Mouse (Mus musculus) liver, embryonic 14.5 days (tissue): ENCODE results near the gene Syt5. TPM values are rescaled to one million over a fixed set of nuclear protein-coding genes. Genes with fewer than 3 reads are reported as not detected.
"Not testable (repeated sequence)": the region's sequence is repeated elsewhere in the genome, so short reads cannot be mapped to it uniquely, and the experiment has no call there.

Source experiments
- ATAC-seq: fragments of 200-750 bp; cut with Nextera tagmentation; 2 replicates; pipeline ENCODE4 v1.8.0; 2017; ENCODE audit warnings: moderate number of reproducible peaks, mild to moderate bottlenecking, moderate library complexity; ENCODE audit not compliant: insufficient read depth
- DNase-seq, 3 experiments: peaks; one replicate each; pipeline ENCODE4 v3.0.0-alpha.2; 2012 to 2013; ENCODE audit warnings: low read depth in 3 of 3, low spot score in 3 of 3
- H3K27ac ChIP-seq: fragments of 300-500 bp; sonication (generic); 2 replicates; pipeline ENCODE4 v1.5.1; 2014; ENCODE audit warnings: moderate library complexity, mild to moderate bottlenecking, control low read depth, inconsistent platforms
- H3K27me3 ChIP-seq: fragments of 300-500 bp; sonication (generic); 2 replicates; pipeline ENCODE4 v1.6.1; 2014; ENCODE audit warnings: mild to moderate bottlenecking, low read length, moderate library complexity; ENCODE audit not compliant: control insufficient read depth, insufficient read depth
- H3K36me3 ChIP-seq: fragments of 300-500 bp; sonication (generic); replicated peaks from 2 replicates; pipeline ENCODE4 v1.6.1; 2014; ENCODE audit warnings: low read depth; ENCODE audit not compliant: control insufficient read depth, insufficient read depth
- H3K4me1 ChIP-seq, 2 experiments: fragments of 200-500 bp in 1 of 2; fragments of 300-500 bp in 1 of 2; sonication (generic) in 1 of 2; replicated peaks; 2 replicates each; pipeline ENCODE4 v1.6.1; 2012 to 2014; ENCODE audit warnings: antibody characterized with exemption in 1 of 2, inconsistent platforms in 1 of 2, low read length in 1 of 2; ENCODE audit not compliant: control insufficient read depth in 2 of 2, insufficient read depth in 2 of 2
- H3K4me2 ChIP-seq: fragments of 300-500 bp; sonication (generic); 2 replicates; pipeline ENCODE4 v1.6.1; 2014; ENCODE audit warnings: low read depth, mild to moderate bottlenecking, control low read depth, moderate library complexity
- H3K4me3 ChIP-seq, 2 experiments: fragments of 200-500 bp in 1 of 2; fragments of 300-500 bp in 1 of 2; sonication (generic) in 1 of 2; 2 replicates each; pipeline ENCODE4 v1.5.1; 2012 to 2014; ENCODE audit warnings: low read depth in 2 of 2, low read length in 2 of 2, mild to moderate bottlenecking in 2 of 2, control low read depth in 1 of 2, inconsistent platforms in 1 of 2, moderate library complexity in 1 of 2; ENCODE audit not compliant: insufficient read depth in 1 of 2
- H3K9ac ChIP-seq: fragments of 300-500 bp; sonication (generic); replicated peaks from 2 replicates; pipeline ENCODE4 v1.6.1; 2014; ENCODE audit warnings: mild to moderate bottlenecking, control low read depth, moderate library complexity
- H3K9me3 ChIP-seq: fragments of 300-500 bp; sonication (generic); 2 replicates; pipeline ENCODE4 v1.6.1; 2016; ENCODE audit warnings: low read length, mixed read lengths; ENCODE audit not compliant: control insufficient read depth
- CTCF ChIP-seq: IDR thresholded peaks from 2 replicates; pipeline ENCODE4 v1.5.1; 2016; ENCODE audit warnings: antibody characterized with exemption, low read depth, control low read depth
- EP300 ChIP-seq: IDR thresholded peaks from 2 replicates; pipeline ENCODE4 v1.6.1; 2016; ENCODE audit warnings: antibody characterized with exemption, low read depth
- WGBS: fragments of 180-500 bp; shearing (Covaris S2); extraction: QIAGEN DNeasy Blood & Tissue Kit; methylation state at CpG from one replicate; pipeline ENCODE4 v1.1.7; 2014; ENCODE audit not compliant: insufficient replicate concordance; 5-methylcytosine and 5-hydroxymethylcytosine counted together
- polyA plus RNA-seq, 2 experiments: library from polyadenylated mRNA; depleted of rRNA in 1 of 2; stranded (reverse) in 1 of 2; unstranded in 1 of 2; fragments of >200 nt; fragmentation: Nextera tagmentation in 1 of 2; extraction: Ambion mirVana in 1 of 2; gene quantifications; 2 replicates each; pipeline versions ENCODE4 v1.2.1 to v1.2.3; 2012 to 2014

The Syt5 gene
- polyA plus RNA-seq, 2 experiments, result 0.22 to 0.81 TPM

DNA sequence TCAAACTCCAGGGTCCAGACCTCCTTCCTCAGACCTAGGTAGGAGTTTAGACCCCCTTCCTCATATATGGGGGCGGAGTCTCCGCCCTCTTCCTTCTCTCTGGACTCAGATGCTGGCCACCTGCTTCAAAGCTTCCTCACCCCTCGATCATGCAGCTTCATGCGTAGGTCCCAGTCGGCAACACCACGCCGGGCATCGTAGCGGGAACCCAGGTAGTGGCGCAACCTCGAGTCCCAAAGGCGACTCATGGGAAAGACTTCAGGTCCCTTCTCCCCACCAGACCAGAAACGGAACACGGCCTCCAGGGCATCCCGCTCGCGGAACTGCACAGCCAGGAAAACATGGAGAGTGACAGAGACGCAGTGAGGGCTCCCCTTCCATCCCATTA is 20.0 kb downstream of the Syt5 start:
- peaks cover 5% of the 10 kb centered on the region; the same call in 1 of the 2 replicates for H3K27me3 ChIP-seq
- H3K36me3 ChIP-seq, result no peaks in the 10 kb centered on the region
- ATAC-seq, result no peak
- H3K4me1 ChIP-seq, result peaks cover 0 to 6% of the 10 kb centered on the region in 2 experiments; a peak in 2 of 4 replicates
- DNase-seq, result no peak
- H3K4me2 ChIP-seq, result peak overlapping the region; percentile 49
- TF ChIP-seq EP300, result no peak
- no peak for TF ChIP-seq CTCF
- no peak overlapping the region for H3K4me3 ChIP-seq
- H3K9me3 ChIP-seq, result no peaks in the 10 kb centered on the region
- WGBS, result 56% methylated on average over 18 of the region's 18 CpGs
- H3K27ac ChIP-seq, result no peak overlapping the region
- H3K9ac ChIP-seq, result no peak overlapping the region

GRCm38 (mm10) chr7:4526341-4527301 is 20.7 kb downstream of the Syt5 start:
- H3K36me3 ChIP-seq, result no peaks in the 10 kb centered on the region
- H3K4me3 ChIP-seq, result peak overlapping the region; percentile 3 to 33
- TF ChIP-seq EP300 (0 out of 2 replicates have a peak, but pooled peaks have one; percentile 24), CTCF (peak; percentile 85)
- H3K4me1 ChIP-seq, result peaks cover 0 to 6% of the 10 kb centered on the region in 2 experiments; a peak in 2 of 4 replicates
- peak overlapping the region; percentile 49 for H3K4me2 ChIP-seq
- H3K27ac ChIP-seq, result no peak overlapping the region
- DNase-seq (peak; percentile 63 to 76 (median 66)), ATAC-seq (peak; percentile 81)
- no peak overlapping the region; the same call in 1 of the 2 replicates for H3K9ac ChIP-seq
- peaks cover 2% of the 10 kb centered on the region; the same call in 1 of the 2 replicates for H3K27me3 ChIP-seq
- 19% methylated on average over 40 of the region's 40 CpGs for WGBS
- H3K9me3 ChIP-seq, result no peaks in the 10 kb centered on the region

DNA sequence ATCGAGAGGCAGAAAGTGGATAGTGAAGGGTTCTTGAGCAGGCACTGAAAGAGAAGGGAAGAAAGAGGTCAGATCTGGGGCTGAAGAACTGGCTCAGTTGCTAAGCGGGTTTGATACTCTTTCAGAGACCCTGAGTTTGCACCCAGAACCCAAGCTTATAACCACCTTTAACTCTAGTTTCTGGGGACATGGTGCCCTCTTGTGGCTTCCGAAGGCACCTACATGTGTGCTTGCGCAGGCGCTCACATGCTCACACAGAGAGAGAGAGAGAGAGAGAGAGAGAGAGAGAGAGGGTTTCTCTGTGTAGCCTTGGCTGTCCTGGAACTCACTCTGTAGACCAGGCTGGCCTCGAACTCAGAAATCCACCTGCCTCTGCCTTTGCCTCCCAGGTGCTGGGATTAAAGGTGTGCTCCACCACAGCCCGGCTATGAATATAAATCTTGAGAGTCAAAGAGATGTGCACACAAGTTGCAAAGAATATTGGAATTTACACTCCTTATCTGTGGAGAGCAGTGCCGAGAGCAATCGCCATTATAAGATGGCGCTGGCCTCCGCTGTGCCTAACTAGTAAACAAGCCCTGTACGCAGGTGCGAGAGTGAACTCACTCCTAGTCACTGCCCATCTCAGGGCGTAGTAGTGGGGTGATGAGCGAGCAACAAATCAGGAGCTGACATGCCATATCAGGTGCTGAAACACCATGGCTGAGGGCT is 23.0 kb downstream of the Syt5 start, which contains the start of gene Tnni3:
Gene Tnni3, minus strand, starts transcription at position 18 of the 711 bp plus-strand sequence.
- WGBS, result 56% methylated on average over 15 of the region's 15 CpGs
- H3K9ac ChIP-seq, DNase-seq, H3K27ac ChIP-seq, H3K9me3 ChIP-seq, ATAC-seq, H3K4me1 ChIP-seq, H3K27me3 ChIP-seq, H3K4me3 ChIP-seq, H3K4me2 ChIP-seq, H3K36me3 ChIP-seq: not testable (repeated sequence)
- peak; percentile 80 for TF ChIP-seq CTCF

GRCm38 (mm10) chr7:4523205-4524130 is 23.9 kb downstream of the Syt5 start:
- no peak for DNase-seq
- WGBS, result 79% methylated on average over 33 of the region's 33 CpGs
- Histone ChIP-seq H3K4me2 (no peak overlapping the region), H3K4me1 (peaks cover 0 to 9% of the 10 kb centered on the region in 2 experiments; a peak in 2 of 4 replicates), H3K36me3 (no peaks in the 10 kb centered on the region), H3K9me3 (no peaks in the 10 kb centered on the region), H3K4me3 (no peak overlapping the region), H3K27ac (no peak overlapping the region), H3K27me3 (peaks cover 3% of the 10 kb centered on the region), H3K9ac (no peak overlapping the region)
- no peak for TF ChIP-seq EP300
- TF ChIP-seq CTCF, result no peak
- no peak for ATAC-seq
